Mouse (Mus musculus): ENCODE results near the gene Mtmr10.

Gene Mtmr10

DNA sequence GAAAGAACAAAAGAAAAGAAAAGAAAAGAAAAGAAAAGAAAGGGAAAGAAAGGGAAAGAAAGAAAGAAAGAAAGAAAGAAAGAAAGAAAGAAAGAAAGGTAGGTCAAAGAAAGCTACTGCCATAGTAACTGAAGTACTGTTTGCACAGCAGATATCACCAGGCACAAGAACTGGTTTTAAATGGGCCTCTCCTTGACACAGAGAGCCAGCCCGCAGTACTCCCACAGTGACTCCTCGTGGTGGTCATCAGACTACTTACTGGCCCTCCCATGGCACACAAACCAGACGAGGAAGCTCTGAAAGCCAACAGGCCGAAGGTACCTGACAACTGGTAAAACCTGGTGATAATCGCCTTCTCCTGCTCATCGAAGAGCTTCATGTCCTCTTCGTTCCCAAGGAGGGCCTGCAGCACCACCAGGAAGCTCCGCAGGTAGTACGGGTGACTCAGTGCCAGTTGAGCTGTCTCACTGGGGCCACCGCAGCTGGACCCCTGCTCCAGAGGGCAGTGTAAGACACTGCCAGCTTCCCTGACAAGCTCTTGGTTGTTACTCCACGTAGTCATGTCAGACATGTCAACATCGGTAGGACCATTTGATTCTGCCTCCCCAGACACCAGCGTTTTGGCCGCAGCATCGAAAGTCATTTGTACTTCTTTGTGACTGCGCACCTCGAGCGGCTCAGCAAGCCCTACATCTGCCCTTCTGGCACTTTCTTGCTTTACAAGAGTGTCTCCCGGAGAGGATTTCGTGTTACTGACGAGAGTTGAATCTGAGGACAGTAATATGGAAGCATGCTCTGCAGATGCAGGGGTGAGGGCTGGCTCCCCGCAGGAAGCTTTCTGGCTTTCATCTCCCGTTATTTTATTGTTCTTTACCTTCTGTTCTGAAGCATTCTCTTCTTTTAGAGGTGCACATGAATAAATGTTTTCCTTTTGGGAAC, 84.8 kb downstream of the Mtmr10 start:
- DNase-seq (ENCODE audit: low spot score): no peak

DNA sequence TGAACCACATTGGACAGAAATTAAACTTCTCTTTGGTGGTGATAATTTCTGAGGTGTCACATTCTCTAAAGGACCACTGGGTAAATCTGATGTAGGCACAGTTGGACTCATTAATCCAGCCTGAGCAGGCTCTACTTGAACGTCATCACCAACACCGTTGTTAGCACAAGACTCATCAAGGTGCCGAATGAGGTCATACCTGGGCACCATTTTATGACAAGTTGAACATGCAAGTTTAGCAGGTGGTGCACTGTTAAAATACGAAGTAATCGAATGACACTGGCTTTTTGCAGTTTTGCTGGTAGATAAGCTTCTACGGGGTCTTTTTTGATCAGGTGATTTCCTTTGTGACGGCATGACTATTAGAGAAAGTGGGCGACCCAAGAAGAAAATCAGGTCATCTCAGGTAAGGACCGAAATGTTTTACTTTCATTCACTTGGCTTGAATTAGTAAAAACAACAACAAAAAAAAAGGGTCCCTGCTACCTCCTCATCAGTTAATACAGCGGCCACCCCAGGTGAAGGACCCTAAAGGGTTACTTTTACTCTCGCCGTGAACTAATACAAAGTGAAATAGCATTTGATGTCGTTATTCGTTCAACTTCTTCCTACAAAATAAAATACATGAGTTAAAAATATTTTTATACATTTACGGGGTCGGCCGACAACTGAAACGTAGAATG, 85.8 kb downstream of the Mtmr10 start:
- no peak for DNase-seq (ENCODE audit: low spot score)

DNA sequence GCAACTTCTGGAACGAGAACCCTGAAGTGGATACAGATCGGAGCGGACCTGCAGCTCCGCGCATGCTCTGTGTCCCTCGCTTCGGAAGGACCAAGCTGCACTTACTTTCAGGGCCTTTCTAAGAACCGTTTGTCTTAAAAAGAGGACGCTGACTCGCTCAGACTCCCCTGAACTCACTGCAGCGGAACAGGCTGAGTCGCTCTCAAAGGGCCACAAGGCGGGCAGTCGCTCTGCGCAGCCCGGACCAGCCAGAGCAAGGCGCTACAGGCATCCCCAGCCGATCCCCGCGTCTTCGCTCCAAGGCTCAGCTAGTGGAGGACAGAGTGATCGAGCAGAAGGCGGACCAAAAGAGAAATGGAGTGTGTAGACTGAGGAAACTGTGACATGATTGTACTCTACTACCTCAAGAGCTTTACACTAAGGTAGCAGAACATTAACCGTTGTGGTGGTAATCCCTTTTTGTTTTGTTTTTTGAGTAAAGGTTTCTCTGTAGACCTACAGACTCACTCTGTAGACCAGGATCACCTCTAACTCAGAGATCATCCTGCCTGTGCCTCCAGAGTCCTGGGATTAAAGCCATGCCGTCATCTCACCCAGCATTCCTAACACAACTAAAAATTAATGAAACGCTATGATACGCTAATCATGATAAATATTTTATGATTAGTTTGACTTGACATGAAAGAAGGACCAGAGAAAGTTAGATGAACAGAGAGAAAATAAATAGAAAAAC, 86.5 kb downstream of the Mtmr10 start, which contains the start of gene Fan1:
TSS of gene Fan1 (minus strand) at position 266 of the 733 bp plus-strand sequence.
- peak; percentile 84 for DNase-seq (ENCODE audit: low spot score)

All from urinary bladder, postnatal 25 days (tissue).